Mouse (Mus musculus): ENCODE results near the gene St7.
A peak's percentile ranks its signal among the peaks of the same experiment; 100 is the strongest.

Gene St7

GRCm38 (mm10) chr6:17720022-17720421 lies 27.3 kb downstream of the St7 start:
- DNase-seq (ENCODE audit: low spot score), result no peak

GRCm38 (mm10) chr6:17721706-17722105 lies 29.0 kb downstream of the St7 start:
- no peak for DNase-seq (ENCODE audit: low spot score)

- DNase-seq (ENCODE audit: low spot score), result no peak
Measured at GRCm38 (mm10) chr6:17725841-17726460, 33.2 kb downstream of the St7 start.

GRCm38 (mm10) chr6:17727241-17727640 lies 34.5 kb downstream of the St7 start:
- DNase-seq (ENCODE audit: low spot score), result no peak

GRCm38 (mm10) chr6:17727891-17728790 lies 35.4 kb downstream of the St7 start:
- no peak for DNase-seq (ENCODE audit: low spot score)

- no peak for DNase-seq (ENCODE audit: low spot score)
Measured at GRCm38 (mm10) chr6:17730122-17730521, 37.4 kb downstream of the St7 start.

- DNase-seq (ENCODE audit: low spot score), result no peak
Measured at GRCm38 (mm10) chr6:17731694-17732093, 39.0 kb downstream of the St7 start.

GRCm38 (mm10) chr6:17733951-17734411 lies 41.2 kb downstream of the St7 start:
- no peak for DNase-seq (ENCODE audit: low spot score)

GRCm38 (mm10) chr6:17737262-17737948 lies 44.7 kb downstream of the St7 start:
- no peak for DNase-seq (ENCODE audit: low spot score)

GRCm38 (mm10) chr6:17740128-17740527 lies 47.4 kb downstream of the St7 start:
- DNase-seq (ENCODE audit: low spot score), result no peak

GRCm38 (mm10) chr6:17741639-17742038 lies 48.9 kb downstream of the St7 start:
- no peak for DNase-seq (ENCODE audit: low spot score)

- no peak for DNase-seq (ENCODE audit: low spot score)
Measured at GRCm38 (mm10) chr6:17742209-17742608, 49.5 kb downstream of the St7 start.

- no peak for DNase-seq (ENCODE audit: low spot score)
Measured at GRCm38 (mm10) chr6:17743325-17743724, 50.6 kb downstream of the St7 start.

- DNase-seq (ENCODE audit: low spot score), result no peak
Measured at GRCm38 (mm10) chr6:17747724-17748123, 55.0 kb downstream of the St7 start.

GRCm38 (mm10) chr6:17748866-17749582 lies 56.3 kb downstream of the St7 start:
- peak; percentile 13 for DNase-seq (ENCODE audit: low spot score)

- DNase-seq (ENCODE audit: low spot score), result no peak
Measured at GRCm38 (mm10) chr6:17749596-17749995, 56.9 kb downstream of the St7 start.

- DNase-seq (ENCODE audit: low spot score), result no peak
Measured at GRCm38 (mm10) chr6:17750041-17750660, 57.4 kb downstream of the St7 start.

GRCm38 (mm10) chr6:17750957-17751356 lies 58.2 kb downstream of the St7 start:
- no peak for DNase-seq (ENCODE audit: low spot score)

GRCm38 (mm10) chr6:17755902-17756301 lies 63.2 kb downstream of the St7 start:
- DNase-seq (ENCODE audit: low spot score), result no peak

- no peak for DNase-seq (ENCODE audit: low spot score)
Measured at GRCm38 (mm10) chr6:17758568-17758967, 65.8 kb downstream of the St7 start.

GRCm38 (mm10) chr6:17763963-17764659 lies 71.4 kb downstream of the St7 start:
- DNase-seq (ENCODE audit: low spot score), result no peak

Measured in ovary, postnatal 10 days (tissue).